Comparison of ENCODE assay signal across 8 mouse cellular contexts in the genomic region with DNA sequence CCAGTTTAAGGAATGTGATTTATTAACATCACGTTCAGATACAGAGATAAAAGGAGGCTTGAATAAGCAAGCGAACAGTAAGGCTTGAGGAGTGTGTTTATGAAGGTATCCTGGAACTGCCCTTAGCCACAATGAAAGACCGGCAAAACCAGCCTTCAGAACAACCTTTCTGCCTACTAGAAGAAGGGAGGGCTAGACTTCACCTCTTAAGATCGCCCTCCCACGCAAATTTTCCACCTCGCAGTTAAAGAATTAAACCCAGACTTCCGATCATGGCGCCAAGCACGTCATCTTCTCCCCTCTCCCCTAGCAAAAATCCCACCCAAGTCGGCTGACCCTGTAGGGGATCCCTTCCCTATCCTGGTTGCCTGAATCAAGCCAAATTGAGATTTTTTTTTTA. TPM values are rescaled to one million over a fixed set of nuclear protein-coding genes. Genes with fewer than 3 reads are reported as not detected.
DNase-seq lines count a peak whose midpoint lies in the region; ATAC-seq and TF ChIP-seq lines count a peak whose summit lies in the region.

No protein-coding gene starts in this region.

- H3K9me3 ChIP-seq in forebrain, embryonic 12.5 days = no peaks in the 10 kb centered on the region
- H3K9me3 ChIP-seq in limb, embryonic 14.5 days (ENCODE audit: control insufficient read depth, low read length) = no peaks in the 10 kb centered on the region

- H3K27me3 ChIP-seq in forebrain, embryonic 12.5 days = no peaks in the 10 kb centered on the region
- no peaks in the 10 kb centered on the region for H3K27me3 ChIP-seq in limb, embryonic 14.5 days (ENCODE audit: control insufficient read depth, insufficient read depth, low read length)
- H3K27me3 ChIP-seq in myocyte (ENCODE audit: control insufficient read depth, insufficient read depth, insufficient read length) = no peaks in the 10 kb centered on the region

- peak overlapping the region; percentile 99 for H3K27ac ChIP-seq in forebrain, embryonic 12.5 days
- peak overlapping the region; percentile 99 for H3K27ac ChIP-seq in limb, embryonic 14.5 days (replicated peaks; ENCODE audit: low read depth, low read length)

- H3K4me2 ChIP-seq in forebrain, embryonic 12.5 days = peak overlapping the region; percentile 75
- H3K4me2 ChIP-seq in limb, embryonic 14.5 days (replicated peaks; ENCODE audit: low read depth, low read length, severe bottlenecking) = peak overlapping the region; percentile 63
- peak overlapping the region; percentile 99 for H3K4me2 ChIP-seq in myocyte (ENCODE audit: low read depth)

- TF ChIP-seq POLR2A in limb, embryonic 14.5 days (IDR thresholded peaks at IDR 0.05; ENCODE audit: borderline replicate concordance, extremely low read depth, insufficient read depth, insufficient read length) = no peak
- TF ChIP-seq POLR2A in myocyte (IDR thresholded peaks at IDR 0.05; ENCODE audit: insufficient read length, low read depth) = no peak

- peaks cover 12% of the 10 kb centered on the region for H3K4me1 ChIP-seq in forebrain, embryonic 12.5 days
- peaks cover 9% of the 10 kb centered on the region for H3K4me1 ChIP-seq in limb, embryonic 14.5 days (ENCODE audit: control insufficient read depth, insufficient read depth, low read length)

- peak overlapping the region; percentile 96 for H3K9ac ChIP-seq in forebrain, embryonic 12.5 days
- peak overlapping the region; percentile 93 for H3K9ac ChIP-seq in limb, embryonic 14.5 days (ENCODE audit: low read depth, low read length, severe bottlenecking)

- peak overlapping the region; percentile 78 for H3ac ChIP-seq in myocyte (ENCODE audit: control insufficient read depth, insufficient read length)

- peak overlapping the region; percentile 95 for H3K4me3 ChIP-seq in forebrain, embryonic 12.5 days (replicated peaks)
- H3K4me3 ChIP-seq in limb, embryonic 14.5 days (replicated peaks; ENCODE audit: low read length) = peak overlapping the region; percentile 93
- peak overlapping the region; percentile 97 for H3K4me3 ChIP-seq in myocyte

- peaks cover 35% of the 10 kb centered on the region for H3K79me2 ChIP-seq in myocyte (ENCODE audit: control insufficient read depth, insufficient read depth)

- no peaks in the 10 kb centered on the region for H3K36me3 ChIP-seq in forebrain, embryonic 12.5 days (replicated peaks)
- no peaks in the 10 kb centered on the region for H3K36me3 ChIP-seq in limb, embryonic 14.5 days (ENCODE audit: control insufficient read depth, insufficient read depth, low read length)
- H3K36me3 ChIP-seq in myocyte (ENCODE audit: control insufficient read depth, insufficient read depth) = no peaks in the 10 kb centered on the region

- ATAC-seq in forebrain, embryonic 12.5 days (ENCODE audit: low FRiP score) = no peak
- peak; percentile 2; the same call in 1 of the 2 replicates for ATAC-seq in limb, embryonic 14.5 days (ENCODE audit: low FRiP score, low read depth)

- 3% methylated on average over 10 of the region's 10 CpGs for WGBS in forebrain, embryonic 12.5 days
- 2% methylated on average over 10 of the region's 10 CpGs for WGBS in limb, embryonic 14.5 days

- peak; percentile 35 for DNase-seq in kidney, adult 11 months
- no peak for DNase-seq in kidney, adult 18-20 months
- DNase-seq in T-cell, adult 2 months (ENCODE audit: low spot score) = peak; percentile 39
- DNase-seq in hindlimb bud, embryonic 11.5 days (ENCODE audit: extremely low spot score, low read depth, low spot score) = peak; percentile 22
- peak; percentile 78 for DNase-seq in limb, embryonic 14.5 days (ENCODE audit: low spot score)
- peak; percentile 28 for DNase-seq in thymus, postnatal 25 days

TF ChIP-seq in myocyte, 11 proteins besides CTCF, POLR2A, EP300 and RAD21:
- TF ChIP-seq SRF (IDR thresholded peaks at IDR 0.05; ENCODE audit: control insufficient read depth, insufficient read length, low read depth) (no peak), TCF3 (IDR thresholded peaks at IDR 0.05; ENCODE audit: insufficient read length, low read depth) (no peak), MYOD1 (IDR thresholded peaks at IDR 0.05; ENCODE audit: control insufficient read depth in 1 of 3, insufficient read length in 2 of 3, low read depth in 2 of 3) (no peak), REST (IDR thresholded peaks at IDR 0.05; ENCODE audit: insufficient read depth, insufficient read length) (no peak), MAX (IDR thresholded peaks at IDR 0.05; ENCODE audit: low read depth) (no peak), E2F4 (IDR thresholded peaks at IDR 0.05; ENCODE audit: insufficient read depth) (no peak), POLR2AphosphoS2 (IDR thresholded peaks at IDR 0.05; ENCODE audit: insufficient read length, low read depth) (no peak), TCF12 (IDR thresholded peaks at IDR 0.05; ENCODE audit: insufficient read depth, poor library complexity, severe bottlenecking) (no peak), CEBPB (IDR thresholded peaks at IDR 0.05; ENCODE audit: insufficient read depth, poor library complexity, severe bottlenecking) (no peak), USF1 (IDR thresholded peaks at IDR 0.05; ENCODE audit: low read depth) (no peak), MYOG (IDR thresholded peaks at IDR 0.05; ENCODE audit: control insufficient read depth in 1 of 3, insufficient read depth in 1 of 3, insufficient read length in 2 of 3, low read depth in 2 of 3) (no peak)
TF ChIP-seq in myocyte: peak in this region for 0.

RNA-seq across cellular contexts. Expression of gene Bmpr2, which starts 1.0 kb away (rescaled TPM):
- polyA plus RNA-seq in forebrain, embryonic 12.5 days (2016; fragmentation: Nextera tagmentation; extraction: Ambion mirVana) = 12.5 and 13.0 TPM in 2 replicates
- 14.6 and 16.6 TPM in 2 replicates for polyA plus RNA-seq in limb, embryonic 14.5 days (2012; rRNA removed)
- polyA plus RNA-seq in limb, embryonic 14.5 days (2014; fragmentation: Nextera tagmentation; extraction: Ambion mirVana) = 15.2 and 17.0 TPM in 2 replicates
- polyA plus RNA-seq in myocyte (2012; fragmentation: generic; extraction: Trizol) = 5.1 TPM
